Mouse (Mus musculus) liver (tissue): ENCODE results near the gene Samhd1.

Experiments used
- DNase-seq: peaks from one replicate; pipeline ENCODE4 v3.0.0-alpha.2; 2020; ENCODE audit warnings: mixed read lengths

Samhd1 gene

GRCm38 (mm10) chr2:157135529-157136120 lies 560 bp upstream of the Samhd1 start:
- DNase-seq = no peak

- peak; percentile 51 for DNase-seq
These were observed 560 bp downstream of the Samhd1 start for GRCm38 (mm10) chr2:157134479-157134931.

- peak; percentile 12 for DNase-seq
These were observed 1.1 kb downstream of the Samhd1 start for GRCm38 (mm10) chr2:157133769-157134478.

GRCm38 (mm10) chr2:157132686-157133540 lies 2.2 kb downstream of the Samhd1 start:
- DNase-seq = no peak

GRCm38 (mm10) chr2:157132086-157132485 lies 3.0 kb downstream of the Samhd1 start:
- no peak for DNase-seq

- DNase-seq = no peak
These were observed 4.1 kb downstream of the Samhd1 start for GRCm38 (mm10) chr2:157130813-157131514.

GRCm38 (mm10) chr2:157129601-157130164 lies 5.4 kb downstream of the Samhd1 start:
- DNase-seq = no peak

- DNase-seq = no peak
These were observed 6.0 kb downstream of the Samhd1 start for GRCm38 (mm10) chr2:157129096-157129495.

- DNase-seq = no peak
These were observed 7.0 kb downstream of the Samhd1 start for GRCm38 (mm10) chr2:157128072-157128471.

- DNase-seq = no peak
These were observed 7.7 kb downstream of the Samhd1 start for GRCm38 (mm10) chr2:157127370-157127769.

GRCm38 (mm10) chr2:157125246-157125645 lies 9.8 kb downstream of the Samhd1 start:
- no peak for DNase-seq

- DNase-seq = no peak
These were observed 13.3 kb downstream of the Samhd1 start for GRCm38 (mm10) chr2:157121766-157122165.

GRCm38 (mm10) chr2:157119075-157119474 lies 16.0 kb downstream of the Samhd1 start:
- no peak for DNase-seq

GRCm38 (mm10) chr2:157118556-157118955 lies 16.5 kb downstream of the Samhd1 start:
- no peak for DNase-seq

- DNase-seq = no peak
These were observed 18.1 kb downstream of the Samhd1 start for GRCm38 (mm10) chr2:157116964-157117363.

GRCm38 (mm10) chr2:157108236-157108635 lies 26.8 kb downstream of the Samhd1 start:
- no peak for DNase-seq

- no peak for DNase-seq
These were observed 30.6 kb downstream of the Samhd1 start for GRCm38 (mm10) chr2:157104454-157104853.

- no peak for DNase-seq
These were observed 32.8 kb downstream of the Samhd1 start for GRCm38 (mm10) chr2:157102256-157102655.

GRCm38 (mm10) chr2:157101650-157102049 lies 33.4 kb downstream of the Samhd1 start:
- DNase-seq = no peak

GRCm38 (mm10) chr2:157100319-157100605 lies 34.8 kb downstream of the Samhd1 start:
- DNase-seq = no peak

GRCm38 (mm10) chr2:157099532-157100318 lies 35.3 kb downstream of the Samhd1 start:
- no peak for DNase-seq
